Mouse (Mus musculus) kidney, adult 2 months (tissue): Measurements from ENCODE around the gene Fancg. TPM values are rescaled to one million over a fixed set of nuclear protein-coding genes. Genes with fewer than 3 reads are reported as not detected.
A peak's percentile ranks its signal among the peaks of the same experiment; 100 is the strongest.
"Not testable (repeated sequence)": the region's sequence is repeated elsewhere in the genome, so short reads cannot be mapped to it uniquely, and the experiment has no call there.

Experiments
- DNase-seq: peaks from one replicate; pipeline ENCODE4 v3.0.0; 2021
- H3K27ac ChIP-seq: fragments of 200-500 bp; 2 replicates; pipeline ENCODE4 v1.5.1; 2012; ENCODE audit warnings: low read depth, low read length, control low read depth, inconsistent platforms; ENCODE audit not compliant: insufficient read depth
- H3K27me3 ChIP-seq: fragments of 200-500 bp; replicated peaks from 2 replicates; pipeline ENCODE4 v1.6.1; 2012; ENCODE audit warnings: mild to moderate bottlenecking, moderate library complexity, low read length, inconsistent platforms; ENCODE audit not compliant: control insufficient read depth, insufficient read depth
- H3K36me3 ChIP-seq: fragments of 200-500 bp; 2 replicates; pipeline ENCODE4 v1.6.1; 2012; ENCODE audit warnings: mild to moderate bottlenecking, moderate library complexity, low read length, inconsistent platforms; ENCODE audit not compliant: control insufficient read depth, insufficient read depth
- H3K4me1 ChIP-seq: fragments of 200-500 bp; 2 replicates; pipeline ENCODE4 v1.6.1; 2011; ENCODE audit warnings: low read length; ENCODE audit not compliant: control insufficient read depth, insufficient read depth
- H3K4me3 ChIP-seq: fragments of 200-500 bp; 2 replicates; pipeline ENCODE4 v1.5.1; 2011; ENCODE audit warnings: mild to moderate bottlenecking, low read depth, low read length, control low read depth; ENCODE audit not compliant: insufficient read depth
- CTCF ChIP-seq: fragments of 200-500 bp; conservative IDR thresholded peaks from 2 replicates; pipeline ENCODE4 v1.5.1; 2011; ENCODE audit warnings: low read depth, mild to moderate bottlenecking, control low read depth, low read length, moderate library complexity, mixed read lengths; ENCODE audit not compliant: insufficient read depth, insufficient read length
- POLR2A ChIP-seq: fragments of 200-500 bp; IDR thresholded peaks from one replicate; pipeline ENCODE4 v1.6.1; 2011; ENCODE audit warnings: low read depth, low read length, control low read depth
- WGBS: fragments of 180-500 bp; shearing (Covaris S2); methylation state at CpG from one replicate; pipeline ENCODE4 v1.1.7; 2018; 5-methylcytosine and 5-hydroxymethylcytosine counted together
- polyA plus RNA-seq: library from polyadenylated mRNA; depleted of rRNA; stranded (reverse); fragments of >200 nt; gene quantifications from 2 replicates; pipeline ENCODE4 v1.2.3, GENCODE M21; 2012

The Fancg gene
- polyA plus RNA-seq, 1 experiment: 6.8 TPM

GRCm38 (mm10) chr4:42999451-43000140 lies 10.7 kb downstream of the Fancg start:
- Histone ChIP-seq H3K36me3 (no peaks in the 10 kb centered on the region; the same call in 1 of the 2 replicates), H3K4me1 (peaks cover 27% of the 10 kb centered on the region; the same call in 1 of the 2 replicates), H3K27me3 (no peaks in the 10 kb centered on the region), H3K27ac (peak overlapping the region; percentile 97), H3K4me3 (peak overlapping the region; percentile 98)
- TF ChIP-seq POLR2A: peak; percentile 14
- 0 out of 2 replicates have a peak, but pooled peaks have one; percentile 8 for TF ChIP-seq CTCF
- peak; percentile 88 for DNase-seq
- WGBS: under 1% methylated on average over 51 of the region's 51 CpGs

DNA sequence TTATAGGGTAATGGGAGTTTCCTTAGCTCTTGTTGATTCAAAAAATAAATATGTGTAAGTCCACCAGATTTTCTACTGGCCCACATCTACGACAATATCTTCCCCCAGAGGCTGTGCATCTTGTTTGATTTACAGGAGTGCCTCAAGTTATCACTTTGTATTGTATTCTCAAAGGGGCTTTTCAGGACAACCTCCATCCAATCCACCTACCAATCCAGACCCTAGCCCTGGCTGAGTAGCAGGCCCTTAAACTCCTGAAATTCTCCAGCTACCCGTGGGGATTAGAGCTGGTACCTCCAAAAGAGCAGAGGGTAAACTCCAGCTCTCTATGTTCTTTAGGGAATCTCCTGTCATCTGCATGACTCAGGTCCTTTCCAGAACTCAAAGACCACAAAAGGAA lies 12.3 kb downstream of the Fancg start:
- Histone ChIP-seq H3K27me3 (no peaks in the 10 kb centered on the region), H3K4me1 (peaks cover 23% of the 10 kb centered on the region; the same call in 1 of the 2 replicates), H3K36me3 (peaks cover 4% of the 10 kb centered on the region), H3K4me3 (no peak overlapping the region), H3K27ac (no peak overlapping the region)
- WGBS: 20% methylated on average over 2 of the region's 2 CpGs
- no peak for TF ChIP-seq POLR2A
- TF ChIP-seq CTCF: no peak
- DNase-seq: no peak

DNA sequence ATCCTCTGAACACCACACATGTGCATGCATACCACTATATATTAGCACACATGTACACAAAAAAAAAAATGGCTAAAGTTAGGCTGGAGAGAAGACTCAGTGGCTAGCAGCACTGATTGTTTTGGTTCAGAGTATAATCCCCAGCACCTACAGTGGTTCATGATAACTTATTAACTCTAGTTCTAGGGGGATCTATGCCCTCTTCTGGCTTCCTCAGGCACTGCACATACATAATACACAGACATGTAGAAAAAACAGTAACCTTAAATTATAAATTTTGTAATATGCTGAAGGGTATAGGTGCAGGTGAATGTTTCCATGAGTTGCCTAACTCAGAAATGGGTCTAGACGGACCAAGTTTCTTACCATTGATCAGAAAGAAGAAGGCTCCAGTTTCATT lies 22.0 kb downstream of the Fancg start:
- peaks cover 38% of the 10 kb centered on the region for H3K36me3 ChIP-seq
- 81% methylated on average over 1 of the region's 1 CpGs for WGBS
- DNase-seq: peak; percentile 17
- no peak overlapping the region for H3K4me3 ChIP-seq
- no peak for TF ChIP-seq CTCF
- H3K27ac ChIP-seq: no peak overlapping the region
- no peaks in the 10 kb centered on the region for H3K4me1 ChIP-seq
- no peaks in the 10 kb centered on the region for H3K27me3 ChIP-seq

DNA sequence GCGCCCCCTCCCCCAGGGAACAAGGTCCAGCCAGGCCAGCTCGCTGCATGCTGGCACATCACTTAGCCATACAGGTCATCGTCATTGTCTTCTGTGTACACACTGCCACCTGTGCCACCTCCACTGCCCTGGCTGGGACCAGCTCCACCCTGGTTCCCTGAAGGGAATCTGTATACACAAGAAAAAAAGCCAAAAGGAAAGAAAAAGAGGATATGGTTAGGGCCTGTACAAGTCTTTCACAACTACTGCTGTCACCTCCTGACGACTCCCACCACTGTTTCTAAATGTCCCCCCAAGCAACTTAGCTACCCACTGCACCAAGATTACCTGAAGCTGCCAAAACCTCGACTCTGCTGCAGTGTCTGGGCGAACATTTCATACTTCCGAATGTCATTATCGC lies 29.8 kb downstream of the Fancg start:
- peaks cover 21% of the 10 kb centered on the region for H3K36me3 ChIP-seq
- DNase-seq, H3K4me3 ChIP-seq, H3K4me1 ChIP-seq, H3K27me3 ChIP-seq, H3K27ac ChIP-seq: not testable (repeated sequence)
- 79% methylated on average over 8 of the region's 8 CpGs for WGBS

- TF ChIP-seq CTCF (0 out of 2 replicates have a peak, but pooled peaks have one; percentile 12), POLR2A (no peak)
- WGBS: 93% methylated on average over 4 of the region's 4 CpGs
- Histone ChIP-seq H3K4me3 (no peak overlapping the region), H3K4me1 (no peaks in the 10 kb centered on the region), H3K27ac (no peak overlapping the region), H3K36me3 (peaks cover 7% of the 10 kb centered on the region), H3K27me3 (no peaks in the 10 kb centered on the region)
- DNase-seq: no peak
Observed at GRCm38 (mm10) chr4:42978062-42978461, 32.2 kb downstream of the Fancg start.

DNA sequence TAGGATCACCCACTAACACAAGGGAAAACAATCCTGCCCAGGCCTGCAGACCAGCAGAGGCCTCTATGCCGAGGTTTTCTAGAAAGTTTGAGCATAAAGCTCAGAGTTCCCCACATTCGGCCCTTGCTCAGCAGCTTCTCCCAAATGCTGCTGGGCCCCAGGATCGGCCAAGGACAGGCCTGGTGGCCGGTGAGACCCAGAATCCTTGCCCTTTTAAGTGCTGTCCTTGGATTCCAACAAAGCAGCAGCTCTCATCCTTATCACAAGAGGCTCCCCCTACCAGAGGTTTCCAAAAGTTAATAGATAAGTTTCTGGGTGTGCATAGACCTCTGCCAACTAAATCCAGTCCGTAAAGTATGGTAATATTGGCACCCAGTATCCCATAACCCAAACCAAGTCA lies 36.4 kb downstream of the Fancg start:
- Histone ChIP-seq H3K4me1 (no peaks in the 10 kb centered on the region), H3K36me3 (peaks cover 1% of the 10 kb centered on the region; the same call in 1 of the 2 replicates), H3K4me3 (no peak overlapping the region), H3K27ac (no peak overlapping the region), H3K27me3 (no peaks in the 10 kb centered on the region)
- no peak for TF ChIP-seq POLR2A
- TF ChIP-seq CTCF: no peak
- no peak for DNase-seq
- 84% methylated on average over 5 of the region's 5 CpGs for WGBS

DNA sequence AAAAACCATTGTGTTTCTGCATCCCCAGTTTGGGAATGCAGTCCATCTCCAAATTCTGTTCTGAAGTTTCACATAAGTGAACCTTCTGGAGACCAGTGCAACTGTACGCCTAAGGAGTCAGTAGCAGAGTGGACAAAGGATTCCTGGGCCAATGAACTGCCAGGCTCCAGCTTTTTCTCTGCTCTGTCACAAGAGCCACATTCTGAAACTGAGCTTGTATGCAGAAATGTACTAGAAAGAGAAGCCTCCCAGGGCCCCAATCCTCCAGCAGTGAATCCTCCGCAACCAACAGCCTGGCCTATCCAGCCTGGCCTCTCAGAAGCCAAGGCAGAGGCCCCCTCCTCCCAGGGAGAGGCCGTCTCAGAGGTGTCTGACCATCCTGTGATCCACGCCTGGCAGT lies 37.4 kb downstream of the Fancg start:
- 76% methylated on average over 4 of the region's 4 CpGs for WGBS
- Histone ChIP-seq H3K27me3 (no peaks in the 10 kb centered on the region), H3K36me3 (no peaks in the 10 kb centered on the region), H3K4me3 (no peak overlapping the region), H3K27ac (no peak overlapping the region), H3K4me1 (no peaks in the 10 kb centered on the region)
- TF ChIP-seq CTCF (no peak), POLR2A (no peak)
- DNase-seq: no peak

GRCm38 (mm10) chr4:42969304-42969703 lies 41.0 kb downstream of the Fancg start, which contains the start of gene 1700022I11Rik:
1700022I11Rik (plus strand) TSS chr4:42969604.
- DNase-seq: no peak
- Histone ChIP-seq H3K4me1 (no peaks in the 10 kb centered on the region), H3K36me3 (no peaks in the 10 kb centered on the region), H3K27ac (no peak within 1 kb of the TSS), H3K4me3 (no peak within 1 kb of the TSS), H3K27me3 (no peaks in the 10 kb centered on the region)
- WGBS: 88% methylated on average over 4 of the region's 4 CpGs
- TF ChIP-seq POLR2A (no peak), CTCF (no peak)
